In genomic region chr1:118890125-118890875, GRCm38 (mm10) we compare ENCODE assay signal across 13 mouse cellular contexts.
DNase-seq lines count a peak whose midpoint lies in the region; ATAC-seq and TF ChIP-seq lines count a peak whose summit lies in the region.
"Had no signal": no experiment of that assay in that cellular context is flagged by ENCODE, and none has a peak within 500 bp of the region (broad histone marks: within the 10 kb centered on the region; RNA-seq: fewer than 3 reads in every experiment).

No protein-coding gene starts in this region.

- peaks cover 7% of the 10 kb centered on the region for H3K36me3 ChIP-seq in neural tube, embryonic 12.5 days
- H3K36me3 ChIP-seq in forebrain, embryonic 13.5 days (ENCODE audit: poor library complexity, severe bottlenecking), result peaks cover 15% of the 10 kb centered on the region
- peaks cover 47% of the 10 kb centered on the region for H3K36me3 ChIP-seq in limb, embryonic 13.5 days
- H3K36me3 ChIP-seq in lung, postnatal 0 days (ENCODE audit: insufficient read depth, low read length), result no peaks in the 10 kb centered on the region

- peaks cover 13% of the 10 kb centered on the region for H3K4me1 ChIP-seq in neural tube, embryonic 12.5 days
- H3K4me1 ChIP-seq in forebrain, embryonic 13.5 days, result peaks cover 27% of the 10 kb centered on the region
- peaks cover 54% of the 10 kb centered on the region for H3K4me1 ChIP-seq in limb, embryonic 13.5 days
- no peaks in the 10 kb centered on the region for H3K4me1 ChIP-seq in lung, postnatal 0 days (ENCODE audit: insufficient read depth, low read depth, low read length)

- no peak overlapping the region for H3K4me2 ChIP-seq in neural tube, embryonic 12.5 days (replicated peaks)
- H3K4me2 ChIP-seq in forebrain, embryonic 13.5 days, result no peak overlapping the region
- no peak overlapping the region for H3K4me2 ChIP-seq in limb, embryonic 13.5 days (replicated peaks)
- H3K4me2 ChIP-seq in lung, postnatal 0 days (replicated peaks; ENCODE audit: low read depth, low read length), result no peak overlapping the region
- H3K4me2 ChIP-seq: limb, embryonic 15.5 days had no signal

- H3K27ac ChIP-seq in neural tube, embryonic 12.5 days, result no peak overlapping the region
- no peak overlapping the region for H3K27ac ChIP-seq in forebrain, embryonic 13.5 days
- no peak overlapping the region for H3K27ac ChIP-seq in limb, embryonic 13.5 days
- H3K27ac ChIP-seq in lung, postnatal 0 days (ENCODE audit: low read length), result no peak overlapping the region
- H3K27ac ChIP-seq: limb, embryonic 15.5 days had no signal

- peak; percentile 37 for ATAC-seq in neural tube, embryonic 12.5 days (ENCODE audit: low FRiP score, low read depth)
- ATAC-seq in forebrain, embryonic 13.5 days, result peak; percentile 52
- ATAC-seq in limb, embryonic 13.5 days (ENCODE audit: low FRiP score, low read depth), result 0 out of 2 replicates have a peak, but pooled peaks have one; percentile 2
- no peak for ATAC-seq in lung, postnatal 0 days

- no peaks in the 10 kb centered on the region; the same call in 1 of the 2 replicates for H3K27me3 ChIP-seq in neural tube, embryonic 12.5 days (replicated peaks)
- peaks cover 4% of the 10 kb centered on the region; the same call in 1 of the 2 replicates for H3K27me3 ChIP-seq in forebrain, embryonic 13.5 days
- H3K27me3 ChIP-seq in limb, embryonic 13.5 days, result no peaks in the 10 kb centered on the region
- no peaks in the 10 kb centered on the region for H3K27me3 ChIP-seq in lung, postnatal 0 days (replicated peaks; ENCODE audit: insufficient read depth, low read length)
- H3K27me3 ChIP-seq: CH12.LX; limb, embryonic 15.5 days had no signal

- no peak for TF ChIP-seq CTCF in lung, postnatal 0 days (IDR thresholded peaks at IDR 0.05)

- no peak for TF ChIP-seq EP300 in lung, postnatal 0 days (IDR thresholded peaks at IDR 0.05)

- 29% methylated on average over 14 of the region's 14 CpGs for WGBS in neural tube, embryonic 12.5 days
- WGBS in forebrain, embryonic 13.5 days, result 35% methylated on average over 14 of the region's 14 CpGs
- WGBS in limb, embryonic 13.5 days, result 36% methylated on average over 14 of the region's 14 CpGs
- 42% methylated on average over 14 of the region's 14 CpGs for WGBS in lung, postnatal 0 days

- no peak overlapping the region for H3K9ac ChIP-seq in neural tube, embryonic 12.5 days
- H3K9ac ChIP-seq in forebrain, embryonic 13.5 days, result no peak overlapping the region
- H3K9ac ChIP-seq in limb, embryonic 13.5 days, result no peak overlapping the region
- H3K9ac ChIP-seq in lung, postnatal 0 days (replicated peaks; ENCODE audit: low read depth), result no peak overlapping the region
- H3K9ac ChIP-seq: limb, embryonic 15.5 days had no signal

- no peaks in the 10 kb centered on the region for H3K9me3 ChIP-seq in neural tube, embryonic 12.5 days
- H3K9me3 ChIP-seq in forebrain, embryonic 13.5 days (replicated peaks), result no peaks in the 10 kb centered on the region
- H3K9me3 ChIP-seq in limb, embryonic 13.5 days, result no peaks in the 10 kb centered on the region
- no peaks in the 10 kb centered on the region for H3K9me3 ChIP-seq in lung, postnatal 0 days (ENCODE audit: low read length)
- H3K9me3 ChIP-seq: limb, embryonic 15.5 days had no signal

- no peak for DNase-seq in neural tube, embryonic 10.5 days (ENCODE audit: extremely low spot score, low spot score)
- DNase-seq in layer of hippocampus, adult 18-20 months (ENCODE audit: low spot score in 2 of 2), result no peak
- no peak for DNase-seq in lung, postnatal 0 days (ENCODE audit: low spot score)
- no peak for DNase-seq in yolk sac, embryonic 10.5 days (ENCODE audit: low spot score)
- DNase-seq: adrenal gland, postnatal 10 days; kidney, postnatal 14 days; layer of hippocampus, postnatal 36 days; thymus, postnatal 14 days had no signal

- H3K4me3 ChIP-seq in neural tube, embryonic 12.5 days, result no peak overlapping the region
- H3K4me3 ChIP-seq in forebrain, embryonic 13.5 days, result no peak overlapping the region
- no peak overlapping the region for H3K4me3 ChIP-seq in limb, embryonic 13.5 days
- no peak overlapping the region for H3K4me3 ChIP-seq in lung, postnatal 0 days (ENCODE audit: low read depth, low read length)
- H3K4me3 ChIP-seq: limb, embryonic 15.5 days had no signal
